Mouse (Mus musculus) right cerebral cortex, postnatal 25 days (tissue): Measurements from ENCODE around the gene Mtcl1.

Experiments used
- DNase-seq: peaks from one replicate; pipeline ENCODE4 v3.0.0; 2022

Mtcl1 gene

GRCm38 (mm10) chr17:66449460-66450341 is at the start of gene Mtcl1:
Gene Mtcl1, minus strand, starts transcription at chr17:66449750.
- peak; percentile 88 for DNase-seq

- DNase-seq = no peak
Measured at GRCm38 (mm10) chr17:66498598-66498997, 49.0 kb upstream of the Mtcl1 start.

DNA sequence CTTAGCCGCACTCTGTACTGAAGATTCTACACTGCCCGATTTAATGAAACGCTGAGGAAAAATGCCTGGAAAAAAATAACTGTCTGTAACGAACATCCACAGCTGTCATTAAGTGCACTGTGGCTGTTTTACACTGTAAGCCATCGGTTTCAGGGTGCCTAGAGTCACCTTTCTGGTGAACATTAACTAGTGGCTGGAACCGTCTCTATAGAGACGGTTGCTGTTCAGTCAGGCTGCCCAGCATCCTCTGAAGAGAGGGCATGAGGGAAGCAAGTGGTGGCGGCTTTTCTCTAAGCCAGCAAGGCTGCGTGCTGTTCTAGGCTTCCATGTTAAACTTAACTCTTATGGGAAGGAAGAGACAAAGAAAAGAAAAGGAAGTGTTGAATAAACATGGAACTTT is 47.0 kb upstream of the Mtcl1 start:
- DNase-seq = no peak

DNA sequence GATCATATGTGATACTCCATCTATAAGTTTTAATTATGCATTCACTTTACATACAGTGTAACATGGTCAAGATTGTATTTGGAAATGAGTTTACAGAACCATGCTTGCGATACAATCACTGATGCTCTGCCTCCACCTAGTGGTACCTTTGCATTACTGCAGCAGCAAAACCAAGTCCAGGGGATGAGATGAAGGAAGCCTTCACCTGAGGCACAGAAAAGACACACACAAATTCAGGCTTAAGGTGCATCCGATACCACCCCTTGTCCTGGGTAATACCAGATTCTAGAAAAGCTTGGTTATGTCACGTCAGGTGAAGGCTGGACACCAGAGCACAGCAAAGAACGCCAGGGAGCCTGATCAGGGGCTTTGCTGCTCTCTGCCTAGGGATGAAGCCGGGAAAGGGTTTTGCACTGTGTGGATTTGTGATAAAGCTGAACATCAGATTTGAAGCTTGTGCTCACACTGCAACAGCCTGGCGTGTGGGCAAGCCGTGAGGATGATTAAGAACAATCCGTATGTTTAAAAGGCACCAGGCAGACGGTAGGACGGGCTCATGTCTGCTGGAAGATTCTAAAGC is 40.6 kb upstream of the Mtcl1 start:
- DNase-seq = peak; percentile 69

DNA sequence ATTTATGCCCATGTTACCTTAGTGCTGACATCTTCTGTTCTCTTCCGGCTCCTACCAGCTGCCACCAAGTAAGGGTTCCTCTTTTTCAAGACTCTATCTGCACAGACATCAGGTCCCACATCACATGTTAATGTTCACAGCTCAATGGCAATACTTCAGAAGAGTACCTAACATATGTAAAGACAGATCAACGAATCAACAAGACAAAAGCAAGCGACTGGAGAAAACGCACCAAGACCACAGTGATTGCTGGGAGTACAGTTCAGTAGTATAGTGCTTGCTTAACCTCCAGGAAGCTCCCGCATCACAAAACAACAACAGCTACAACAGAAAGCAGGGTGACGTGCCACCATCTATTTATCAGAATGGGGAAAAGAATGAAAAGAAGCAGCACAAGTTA is 37.0 kb upstream of the Mtcl1 start:
- DNase-seq = no peak

- peak; percentile 73 for DNase-seq
Measured at GRCm38 (mm10) chr17:66485742-66486141, 36.2 kb upstream of the Mtcl1 start.

DNA sequence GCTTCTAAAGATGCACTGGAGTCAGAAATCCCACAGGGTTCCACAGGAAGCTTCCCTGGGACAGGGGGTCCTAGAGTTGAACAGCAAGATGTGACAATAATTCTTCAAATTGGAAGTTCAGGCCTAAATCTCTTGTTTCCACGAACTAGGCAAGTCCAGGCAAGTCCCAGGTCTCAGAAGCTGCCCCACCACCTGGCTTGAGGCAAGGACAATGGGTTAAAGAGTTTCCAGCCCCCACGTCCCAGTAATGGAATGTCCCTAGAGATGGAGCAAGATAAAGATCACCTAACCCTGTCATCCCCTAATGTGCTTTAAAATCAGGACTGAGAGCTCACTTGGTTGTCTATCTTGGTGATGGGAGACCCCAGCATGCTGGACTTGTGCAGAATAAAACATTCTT is 35.4 kb upstream of the Mtcl1 start:
- no peak for DNase-seq

DNA sequence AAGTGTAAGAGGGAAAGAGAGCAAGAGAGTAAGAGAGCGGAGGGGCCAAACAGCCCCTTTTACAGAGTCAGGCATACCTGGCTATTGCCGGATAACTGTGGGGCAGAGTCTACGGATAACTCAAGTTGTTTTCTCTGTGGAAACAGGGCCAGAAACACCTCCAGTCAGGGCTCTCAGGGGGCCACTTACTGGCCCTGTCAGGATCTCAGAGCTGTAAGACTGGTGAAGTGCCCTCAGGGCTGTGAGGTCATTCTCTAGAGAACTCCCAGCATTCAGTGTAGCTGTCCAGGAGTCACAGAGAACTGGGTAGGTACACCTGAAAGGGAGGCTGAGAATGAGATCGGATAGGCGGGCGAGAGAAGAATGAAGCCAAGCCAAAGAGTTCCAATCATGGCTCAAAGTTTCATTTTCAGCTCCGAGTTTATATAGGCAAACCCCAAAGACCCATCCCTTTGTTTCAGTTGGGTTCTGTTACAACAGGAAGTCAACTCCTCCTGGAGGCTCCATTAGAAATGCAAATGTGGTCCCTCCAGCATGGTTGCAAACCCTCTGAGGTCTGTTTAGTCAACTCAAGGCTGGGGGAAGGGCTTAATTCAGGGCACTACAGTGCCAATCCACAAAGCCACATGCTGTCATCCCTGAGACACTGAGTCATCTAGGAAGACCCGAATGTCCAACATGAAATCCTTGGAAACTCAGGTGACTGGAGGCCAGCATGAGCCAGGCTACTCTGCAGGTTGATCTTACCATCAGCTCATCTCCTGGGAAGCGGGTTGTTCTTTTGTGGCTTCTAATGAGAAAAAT is 34.3 kb upstream of the Mtcl1 start:
- no peak for DNase-seq

GRCm38 (mm10) chr17:66481295-66481694 is 31.7 kb upstream of the Mtcl1 start:
- no peak for DNase-seq

GRCm38 (mm10) chr17:66480491-66481278 is 31.1 kb upstream of the Mtcl1 start:
- no peak for DNase-seq

GRCm38 (mm10) chr17:66479813-66480490 is 30.4 kb upstream of the Mtcl1 start:
- no peak for DNase-seq

- peak; percentile 54 for DNase-seq
Measured at GRCm38 (mm10) chr17:66479311-66479710, 29.8 kb upstream of the Mtcl1 start.

- no peak for DNase-seq
Measured at GRCm38 (mm10) chr17:66473205-66473604, 23.7 kb upstream of the Mtcl1 start.

DNA sequence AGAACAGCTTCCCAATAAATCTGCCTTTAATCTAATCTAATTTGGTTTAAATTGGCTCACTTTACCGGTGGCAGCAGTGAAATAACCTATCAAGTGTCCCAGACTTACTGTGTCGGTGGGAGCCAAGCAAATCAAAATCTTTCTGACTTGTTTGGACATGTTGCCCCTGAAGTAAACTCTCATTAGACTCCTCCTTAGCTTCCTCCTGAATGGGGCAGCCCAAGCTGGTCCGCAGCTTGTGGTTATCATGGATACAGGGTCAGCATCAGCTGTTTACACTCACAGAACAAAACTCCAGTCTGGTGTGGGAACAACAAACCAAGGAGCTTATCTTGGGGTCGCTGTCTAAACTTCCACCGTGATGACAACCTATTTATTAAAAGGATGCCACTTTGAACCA is 22.2 kb upstream of the Mtcl1 start:
- DNase-seq = no peak

DNA sequence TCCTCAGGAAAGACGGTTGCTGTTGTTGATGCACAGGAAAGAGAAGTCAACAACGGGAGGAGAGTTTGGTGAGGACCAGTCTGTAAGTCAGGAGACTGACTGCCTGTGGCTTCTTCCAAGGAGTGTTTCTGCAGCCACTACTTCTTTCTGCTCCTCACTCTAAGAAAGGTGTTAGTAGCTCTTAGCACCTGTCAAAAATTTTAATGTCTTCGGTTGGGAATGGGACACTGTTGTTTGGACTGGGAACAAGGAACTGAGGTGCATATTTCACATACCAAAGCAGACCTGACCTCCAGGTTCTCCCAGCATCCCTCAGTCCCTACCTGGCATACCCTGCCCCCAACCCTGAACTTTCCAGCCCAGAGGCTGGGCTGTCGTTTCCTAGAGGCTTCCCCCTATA is 21.7 kb upstream of the Mtcl1 start:
- DNase-seq = no peak

DNA sequence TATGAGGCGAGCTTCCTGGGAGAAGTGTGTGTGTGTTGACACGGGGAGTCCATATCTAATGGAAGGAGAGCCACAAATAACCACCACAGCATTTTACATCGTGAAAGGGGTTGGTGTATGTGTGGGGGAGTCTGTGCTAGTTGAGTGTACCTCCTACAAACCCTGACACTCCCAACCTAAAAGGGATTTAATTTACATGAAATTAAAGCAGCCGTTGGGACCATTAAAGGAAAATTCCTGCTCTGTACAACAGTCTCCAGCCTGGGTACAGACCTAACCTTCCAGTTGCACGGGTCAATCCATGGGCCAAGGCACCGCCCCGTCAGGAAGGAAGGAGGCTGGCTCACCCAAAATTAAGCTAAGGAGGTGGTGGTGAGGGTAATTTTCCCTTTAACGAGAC is 20.5 kb upstream of the Mtcl1 start:
- no peak for DNase-seq

- no peak for DNase-seq
Measured at GRCm38 (mm10) chr17:66457278-66457677, 7.7 kb upstream of the Mtcl1 start.

DNA sequence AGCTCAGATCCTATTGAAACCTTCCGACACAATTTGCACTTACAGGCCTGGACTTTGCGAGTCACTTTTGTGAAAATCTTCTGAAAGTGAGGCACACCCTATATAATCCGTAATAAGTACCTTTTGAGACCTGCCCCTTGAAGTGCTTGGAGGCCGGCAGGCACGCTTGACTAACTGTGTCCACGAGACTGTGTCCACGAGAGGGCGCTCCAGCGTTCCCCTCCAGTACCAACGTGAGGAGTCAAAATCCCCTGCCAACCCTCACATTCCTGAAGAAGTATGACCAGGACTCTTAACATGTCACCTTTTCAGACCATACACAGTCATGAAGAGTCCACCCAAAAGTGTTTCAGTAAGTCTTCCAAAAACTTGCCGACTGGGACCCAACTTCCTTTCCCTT is 1.6 kb upstream of the Mtcl1 start:
- DNase-seq = peak; percentile 82

- DNase-seq = no peak
Measured at GRCm38 (mm10) chr17:66450526-66451070, 1.0 kb upstream of the Mtcl1 start.

DNA sequence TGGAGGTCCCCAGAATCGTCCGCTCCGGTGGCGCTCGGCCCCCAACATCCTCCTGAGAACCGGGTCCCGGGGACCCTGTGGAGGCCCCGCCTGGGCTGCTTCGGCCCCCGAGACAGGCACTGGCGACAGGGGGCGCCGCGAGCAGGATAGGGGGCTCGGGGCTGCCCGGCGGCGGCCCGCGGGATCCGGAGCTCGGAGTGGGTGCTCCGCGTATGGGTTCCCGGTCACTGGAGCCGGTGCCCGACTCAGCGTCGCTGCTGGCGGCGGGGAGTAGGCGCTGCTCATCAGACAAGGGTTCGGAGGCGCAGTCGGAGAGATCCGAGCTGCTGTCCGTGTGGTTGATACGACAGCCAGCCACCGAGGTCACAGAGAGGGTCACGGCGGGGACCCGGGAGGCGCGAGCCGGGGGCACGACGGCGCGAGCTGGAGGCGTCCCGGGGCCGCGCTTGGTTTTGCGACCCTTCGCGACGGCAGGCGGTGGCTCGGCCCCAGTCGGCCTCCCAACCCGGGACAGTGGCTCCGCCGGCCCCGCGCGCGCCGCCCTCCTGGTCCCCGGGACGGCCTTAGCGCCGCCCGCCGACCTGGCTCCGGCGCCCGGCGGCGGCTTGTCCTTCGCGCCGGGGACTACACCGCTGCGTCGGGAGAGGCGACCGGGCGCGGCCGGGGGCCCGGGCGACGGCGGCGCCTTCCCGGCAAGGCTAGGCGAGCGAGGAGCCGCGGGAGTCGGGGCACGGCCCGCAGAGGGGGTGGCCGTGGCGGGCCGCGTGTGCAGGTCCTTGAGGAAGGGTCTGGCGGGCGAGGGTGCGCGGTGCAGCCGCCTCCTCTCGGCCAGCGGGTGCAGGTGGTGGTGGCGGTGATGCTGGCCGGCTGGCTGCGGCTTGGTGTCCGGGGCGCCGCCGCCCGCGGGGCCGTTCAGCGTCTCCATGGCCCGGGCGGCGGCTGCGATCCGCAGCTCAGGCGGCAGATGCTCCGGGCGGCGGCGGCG is 837 bp downstream of the Mtcl1 start:
- peak; percentile 76 for DNase-seq

GRCm38 (mm10) chr17:66447978-66448377 is 1.6 kb downstream of the Mtcl1 start:
- no peak for DNase-seq
